Mouse (Mus musculus): ENCODE results near the gene Hsd17b1.

The Hsd17b1 gene

DNA sequence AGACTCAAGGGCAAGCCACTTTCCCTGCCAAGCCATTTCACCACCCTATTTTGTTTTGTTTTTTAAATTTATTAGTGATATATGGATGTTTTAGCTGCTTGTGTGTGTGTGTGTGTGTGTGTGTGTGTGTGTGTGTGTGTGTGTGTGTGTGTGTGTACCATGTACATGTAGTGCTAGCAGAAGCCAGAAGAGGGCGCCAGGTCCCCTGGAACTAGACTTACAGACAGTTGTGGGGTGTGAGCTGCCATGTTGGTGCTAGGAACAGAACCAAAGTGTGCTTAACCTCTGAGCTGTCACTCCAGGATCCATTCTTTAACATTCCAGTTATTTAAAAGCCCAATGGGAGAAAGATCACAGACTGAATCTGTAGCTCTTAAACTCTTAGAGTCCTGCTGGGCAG, 48.9 kb downstream of the Hsd17b1 start:
- no peak for DNase-seq (ENCODE audit: low spot score)

DNA sequence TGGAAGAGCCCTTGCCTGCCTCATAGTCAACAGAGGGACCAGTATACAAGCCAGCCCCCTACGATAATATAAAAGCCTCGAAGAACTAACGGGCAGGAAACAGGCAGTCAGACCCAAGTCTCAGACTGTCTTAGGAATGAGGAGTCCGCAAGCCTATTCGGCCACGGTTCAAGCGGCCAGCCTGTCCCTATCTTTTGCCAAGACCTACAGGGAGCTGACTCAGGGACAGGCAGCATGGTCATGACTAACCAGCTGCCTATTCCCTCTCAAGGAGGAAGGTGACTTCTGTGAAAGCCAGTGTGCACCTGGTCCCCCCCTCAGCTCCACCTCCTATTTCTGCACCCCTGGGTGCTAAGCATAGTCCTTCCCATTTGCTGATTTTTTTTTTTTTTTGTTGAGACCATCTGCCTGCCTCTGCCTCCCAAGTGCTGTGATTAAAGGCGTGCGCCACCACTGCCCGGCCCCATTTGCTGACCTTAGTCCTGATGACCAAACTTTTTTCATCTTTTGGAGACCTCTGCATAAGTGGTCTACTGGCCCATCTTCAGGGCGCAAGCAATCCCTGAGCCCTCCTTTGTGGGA, 50.9 kb downstream of the Hsd17b1 start:
- DNase-seq (ENCODE audit: low spot score): no peak

All from left cerebral cortex, adult 11 months (tissue).